Mouse (Mus musculus): Measurements from ENCODE around the gene Snapc4. TPM values are rescaled to one million over a fixed set of nuclear protein-coding genes. Genes with fewer than 3 reads are reported as not detected.

The Snapc4 gene
- polyA plus RNA-seq (2014; fragmentation: Illumina TruSeq; extraction: RNeasy Lipid Tissue Mini Kit (QIAGEN cat#74804); ENCODE audit: insufficient read depth, low read depth, low replicate concordance) = 7.8 TPM

GRCm38 (mm10) chr2:26380131-26380771 is at the start of gene Snapc4:
Gene Snapc4 (minus strand): TSS chr2:26380653.

DNA sequence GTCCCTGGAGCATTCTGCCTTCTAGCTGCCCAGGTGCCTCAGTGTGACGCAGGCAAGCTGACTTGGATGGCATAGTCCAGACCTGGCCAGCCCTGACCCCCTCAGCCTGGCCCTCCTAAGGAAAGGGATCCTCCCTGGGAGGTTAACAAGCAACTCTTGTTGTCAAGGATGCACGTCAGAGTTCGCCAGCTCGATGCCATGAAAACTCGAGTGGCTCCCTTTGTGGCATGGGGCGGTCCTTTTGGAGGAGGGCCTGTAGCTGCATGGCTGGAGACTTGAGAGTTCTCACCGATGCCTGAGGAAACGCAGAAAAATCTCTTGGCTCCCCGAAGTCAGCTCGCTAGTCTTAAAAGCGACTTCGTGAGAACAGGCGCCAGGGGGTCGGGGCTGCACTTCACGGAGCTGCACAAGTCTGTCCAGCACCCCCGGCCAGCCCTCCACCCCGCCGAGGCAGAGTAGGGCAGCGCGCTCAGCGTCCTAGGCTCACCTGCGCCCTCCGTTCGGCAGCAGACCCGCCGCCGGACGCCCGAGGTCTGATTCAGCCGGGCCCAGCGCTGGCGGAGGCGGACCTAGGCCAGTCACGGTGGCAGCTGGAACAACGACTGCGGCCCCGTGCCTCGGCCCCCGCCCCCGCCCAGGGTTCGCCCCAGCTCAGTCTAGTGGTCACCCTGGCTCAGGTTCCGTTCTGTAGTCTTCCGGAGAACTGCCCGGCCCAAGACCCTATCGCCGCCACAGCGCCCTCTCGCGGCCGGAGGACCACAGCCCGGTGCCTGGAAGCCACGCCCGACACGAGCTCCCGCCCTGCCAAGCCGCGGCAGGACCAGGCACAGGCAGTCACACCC is 28.3 kb upstream of the Snapc4 start, which contains the start of gene Inpp5e:
Gene Inpp5e (minus strand): TSS at position 689 of the 842 bp plus-strand sequence.

DNA sequence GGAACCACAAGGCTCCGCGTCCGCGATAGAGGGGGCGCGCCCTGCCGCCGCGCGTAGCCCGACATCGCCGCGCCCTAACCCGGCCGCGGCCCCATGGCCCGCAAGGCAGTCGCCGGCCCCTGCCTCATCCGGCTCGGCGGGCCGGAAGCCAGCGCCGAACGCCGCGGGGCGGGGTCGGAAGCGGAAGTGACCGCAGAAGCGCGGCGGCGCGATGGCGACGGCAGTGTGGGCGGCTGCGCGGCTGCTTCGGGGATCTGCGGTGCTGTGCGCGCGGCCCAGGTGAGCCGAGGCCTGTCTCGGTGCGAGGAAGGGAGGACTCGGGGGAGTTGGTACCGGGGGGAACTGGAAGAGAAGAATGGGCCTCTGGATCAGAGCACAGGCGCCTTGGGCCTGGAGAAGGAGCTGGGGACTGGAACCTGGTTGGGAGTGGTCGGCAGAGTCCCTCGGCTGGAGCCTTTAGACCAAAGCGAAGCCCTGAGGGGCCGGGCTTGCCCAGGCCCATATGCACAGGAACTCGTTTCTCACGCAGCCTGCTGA is 8.8 kb upstream of the Snapc4 start, which contains the start of the genes Entr1 and Pmpca:
Gene Entr1 (minus strand): TSS at position 163 of the 537 bp plus-strand sequence.
Gene Pmpca (plus strand): TSS at position 186 of the 537 bp plus-strand sequence.

DNA sequence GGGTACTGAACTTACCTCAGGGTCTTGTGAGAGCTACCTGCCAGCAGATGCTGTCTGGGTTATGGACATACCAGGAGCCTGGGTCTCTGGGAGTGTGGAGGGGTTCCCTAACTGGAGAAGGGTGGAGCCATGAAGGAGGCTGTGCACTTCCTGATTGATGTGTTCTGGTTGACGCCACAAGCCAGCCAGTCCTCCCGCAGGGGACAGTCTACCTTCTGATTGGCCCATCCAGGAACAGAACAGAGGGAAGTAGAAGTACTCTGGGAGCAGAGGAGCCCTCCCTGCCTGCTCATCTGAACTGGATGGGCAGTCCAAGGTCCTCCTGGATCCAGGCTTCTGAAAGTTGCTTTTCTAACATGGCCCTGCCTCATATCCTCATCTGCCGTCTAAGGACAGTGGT is 19.7 kb downstream of the Snapc4 start, which contains the start of gene Card9:
Gene Card9 (minus strand): TSS at position 147 of the 400 bp plus-strand sequence.

DNA sequence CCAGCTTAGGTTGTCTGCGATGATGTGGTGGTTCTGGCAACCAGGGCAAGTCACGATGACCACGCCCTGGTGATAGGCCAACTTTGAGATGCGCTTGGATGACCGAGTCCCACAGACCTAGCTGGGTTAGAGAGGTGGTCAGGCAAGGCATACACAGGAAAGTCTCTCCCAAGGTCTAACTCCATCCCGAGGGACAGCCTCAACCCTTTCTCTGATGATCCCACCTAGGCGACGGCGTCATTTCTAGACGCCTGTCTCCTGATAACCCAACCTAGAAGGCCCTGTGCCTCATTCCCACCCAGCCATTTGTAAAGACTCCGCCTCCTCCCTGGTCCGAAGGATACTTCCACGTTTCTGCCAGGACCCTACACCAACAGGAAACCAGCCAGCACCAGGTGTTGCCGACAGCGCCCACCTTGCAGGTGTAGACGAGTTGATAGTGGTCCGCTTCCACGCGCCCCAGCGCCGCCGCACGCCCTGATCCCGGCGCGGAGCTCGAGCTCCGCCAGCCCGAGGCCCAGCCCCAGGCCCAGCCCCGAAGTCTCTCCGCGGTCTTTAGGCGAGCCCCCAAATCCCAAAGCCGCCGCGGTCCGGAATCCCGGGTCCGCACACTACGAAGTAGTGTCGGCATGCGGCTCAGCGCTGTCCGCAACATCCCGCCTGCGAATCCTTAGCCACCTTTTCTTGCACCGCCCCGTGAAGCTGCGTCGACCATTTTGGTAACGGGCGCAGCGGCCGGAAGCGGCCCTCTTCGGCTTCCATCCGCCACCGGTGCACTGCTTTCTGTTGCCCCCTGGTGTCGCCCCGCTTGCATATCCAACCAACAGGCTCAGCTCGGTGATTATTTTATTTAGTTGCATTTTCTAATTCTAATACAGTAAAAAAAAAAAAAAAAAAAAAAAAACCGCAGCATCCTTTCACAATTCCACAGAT is 28.8 kb downstream of the Snapc4 start, which contains the start of gene Dnlz:
Gene Dnlz (minus strand): TSS at position 753 of the 933 bp plus-strand sequence.

GRCm38 (mm10) chr2:26315072-26315924 is 65.2 kb downstream of the Snapc4 start, which contains the start of gene Gpsm1:
Gene Gpsm1 (plus strand): TSS chr2:26315515.

Other genes with a start within 250 kb of the Snapc4 start
- gene Lhx3, start 172.4 kb downstream of the Snapc4 start, polyA plus RNA-seq (2014; fragmentation: Illumina TruSeq; extraction: RNeasy Lipid Tissue Mini Kit (QIAGEN cat#74804); ENCODE audit: insufficient read depth, low read depth, low replicate concordance) = not detected
- 12.8 TPM for gene Qsox2, start 143.1 kb downstream of the Snapc4 start, polyA plus RNA-seq (2014; fragmentation: Illumina TruSeq; extraction: RNeasy Lipid Tissue Mini Kit (QIAGEN cat#74804); ENCODE audit: insufficient read depth, low read depth, low replicate concordance)
- gene Ccdc187, start 86.1 kb downstream of the Snapc4 start, polyA plus RNA-seq (2014; fragmentation: Illumina TruSeq; extraction: RNeasy Lipid Tissue Mini Kit (QIAGEN cat#74804); ENCODE audit: insufficient read depth, low read depth, low replicate concordance) = 2.1 TPM
- 14.2 TPM for gene Gpsm1, start 65.1 kb downstream of the Snapc4 start, polyA plus RNA-seq (2014; fragmentation: Illumina TruSeq; extraction: RNeasy Lipid Tissue Mini Kit (QIAGEN cat#74804); ENCODE audit: insufficient read depth, low read depth, low replicate concordance)
- 10.7 TPM for gene Dnlz, start 28.5 kb downstream of the Snapc4 start, polyA plus RNA-seq (2014; fragmentation: Illumina TruSeq; extraction: RNeasy Lipid Tissue Mini Kit (QIAGEN cat#74804); ENCODE audit: insufficient read depth, low read depth, low replicate concordance)
- 13.2 TPM for gene Card9, start 19.7 kb downstream of the Snapc4 start, polyA plus RNA-seq (2014; fragmentation: Illumina TruSeq; extraction: RNeasy Lipid Tissue Mini Kit (QIAGEN cat#74804); ENCODE audit: insufficient read depth, low read depth, low replicate concordance)
- 49.5 TPM for gene Entr1, start 8.7 kb upstream of the Snapc4 start, polyA plus RNA-seq (2014; fragmentation: Illumina TruSeq; extraction: RNeasy Lipid Tissue Mini Kit (QIAGEN cat#74804); ENCODE audit: insufficient read depth, low read depth, low replicate concordance)
- gene Pmpca, start 8.7 kb upstream of the Snapc4 start, polyA plus RNA-seq (2014; fragmentation: Illumina TruSeq; extraction: RNeasy Lipid Tissue Mini Kit (QIAGEN cat#74804); ENCODE audit: insufficient read depth, low read depth, low replicate concordance) = 22.6 TPM
- 7.1 TPM for gene Inpp5e, start 28.6 kb upstream of the Snapc4 start, polyA plus RNA-seq (2014; fragmentation: Illumina TruSeq; extraction: RNeasy Lipid Tissue Mini Kit (QIAGEN cat#74804); ENCODE audit: insufficient read depth, low read depth, low replicate concordance)
- 13.3 TPM for gene Sec16a, start 64.6 kb upstream of the Snapc4 start, polyA plus RNA-seq (2014; fragmentation: Illumina TruSeq; extraction: RNeasy Lipid Tissue Mini Kit (QIAGEN cat#74804); ENCODE audit: insufficient read depth, low read depth, low replicate concordance)
- gene Notch1, start 136.0 kb upstream of the Snapc4 start, polyA plus RNA-seq (2014; fragmentation: Illumina TruSeq; extraction: RNeasy Lipid Tissue Mini Kit (QIAGEN cat#74804); ENCODE audit: insufficient read depth, low read depth, low replicate concordance) = 14.9 TPM
- gene Egfl7, start 199.4 kb upstream of the Snapc4 start, polyA plus RNA-seq (2014; fragmentation: Illumina TruSeq; extraction: RNeasy Lipid Tissue Mini Kit (QIAGEN cat#74804); ENCODE audit: insufficient read depth, low read depth, low replicate concordance) = 820 TPM
- gene Gm20532, start 206.0 kb upstream of the Snapc4 start, polyA plus RNA-seq (2014; fragmentation: Illumina TruSeq; extraction: RNeasy Lipid Tissue Mini Kit (QIAGEN cat#74804); ENCODE audit: insufficient read depth, low read depth, low replicate concordance) = not detected
- 51.3 TPM for gene Agpat2, start 223.8 kb upstream of the Snapc4 start, polyA plus RNA-seq (2014; fragmentation: Illumina TruSeq; extraction: RNeasy Lipid Tissue Mini Kit (QIAGEN cat#74804); ENCODE audit: insufficient read depth, low read depth, low replicate concordance)
- 6.8 TPM for gene Fam69b, start 247.8 kb upstream of the Snapc4 start, polyA plus RNA-seq (2014; fragmentation: Illumina TruSeq; extraction: RNeasy Lipid Tissue Mini Kit (QIAGEN cat#74804); ENCODE audit: insufficient read depth, low read depth, low replicate concordance)

All from lung, adult 10 weeks (tissue).